ENCODE assay signal across 19 mouse cellular contexts in the genomic region with DNA sequence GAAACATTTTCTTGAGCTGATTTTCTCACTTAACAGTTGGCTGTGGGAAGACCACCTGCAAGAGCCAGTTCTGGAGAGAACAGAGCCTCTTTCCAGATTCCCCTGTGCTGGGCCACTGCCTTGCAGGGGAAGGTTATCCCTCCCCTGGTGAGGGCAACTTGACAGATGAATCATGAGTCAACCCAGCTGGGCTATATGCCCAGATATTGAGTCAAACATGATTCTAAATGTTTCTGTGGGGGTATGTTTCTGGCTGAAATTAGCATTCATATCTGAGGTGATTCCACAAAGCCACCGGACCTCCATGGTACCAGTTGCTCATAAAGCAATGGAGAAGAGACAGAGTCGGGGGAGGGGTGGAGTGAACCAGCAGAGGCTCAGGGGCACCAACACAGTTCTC.
DNase-seq lines count a peak whose midpoint lies in the region; ATAC-seq and TF ChIP-seq lines count a peak whose summit lies in the region.
"Had no signal": no experiment of that assay in that cellular context is flagged by ENCODE, and none has a peak within 500 bp of the region (broad histone marks: within the 10 kb centered on the region; RNA-seq: fewer than 3 reads in every experiment).

No protein-coding gene starts in this region.

- H3K4me1 ChIP-seq in midbrain, postnatal 0 days (ENCODE audit: insufficient read depth, low read length) = no peaks in the 10 kb centered on the region
- no peaks in the 10 kb centered on the region for H3K4me1 ChIP-seq in midbrain, embryonic 14.5 days (ENCODE audit: control insufficient read depth, insufficient read depth, low read length)
- peaks cover 11% of the 10 kb centered on the region for H3K4me1 ChIP-seq in forebrain, embryonic 16.5 days (replicated peaks; ENCODE audit: control insufficient read depth, insufficient read depth, low read length)
- H3K4me1 ChIP-seq in kidney, embryonic 15.5 days = no peaks in the 10 kb centered on the region
- H3K4me1 ChIP-seq: neural tube, embryonic 12.5 days; stomach, embryonic 15.5 days had no signal

- H3K9me3 ChIP-seq in midbrain, postnatal 0 days (ENCODE audit: low read length) = no peaks in the 10 kb centered on the region
- H3K9me3 ChIP-seq in midbrain, embryonic 14.5 days (ENCODE audit: control insufficient read depth, low read length) = no peaks in the 10 kb centered on the region
- no peaks in the 10 kb centered on the region for H3K9me3 ChIP-seq in forebrain, embryonic 16.5 days (ENCODE audit: control insufficient read depth, low read length)
- H3K9me3 ChIP-seq in kidney, embryonic 15.5 days (replicated peaks) = no peaks in the 10 kb centered on the region
- H3K9me3 ChIP-seq: embryonic facial prominence, embryonic 10.5 days; neural tube, embryonic 12.5 days; stomach, embryonic 15.5 days had no signal

- no peak overlapping the region for H3K4me2 ChIP-seq in midbrain, postnatal 0 days (ENCODE audit: low read depth, low read length, poor library complexity, severe bottlenecking)
- no peak overlapping the region for H3K4me2 ChIP-seq in midbrain, embryonic 14.5 days (ENCODE audit: low read length)
- H3K4me2 ChIP-seq in forebrain, embryonic 16.5 days (ENCODE audit: low read length) = no peak overlapping the region
- no peak overlapping the region for H3K4me2 ChIP-seq in kidney, embryonic 15.5 days
- H3K4me2 ChIP-seq: liver, embryonic 11.5 days; lung, embryonic 14.5 days; neural tube, embryonic 12.5 days; stomach, embryonic 15.5 days had no signal

- no peak overlapping the region for H3K9ac ChIP-seq in midbrain, postnatal 0 days (replicated peaks; ENCODE audit: low read length, poor library complexity, severe bottlenecking)
- no peak overlapping the region for H3K9ac ChIP-seq in midbrain, embryonic 14.5 days (replicated peaks; ENCODE audit: low read length)
- H3K9ac ChIP-seq in forebrain, embryonic 16.5 days (replicated peaks; ENCODE audit: low read depth, low read length) = no peak overlapping the region
- H3K9ac ChIP-seq in kidney, embryonic 15.5 days = no peak overlapping the region
- H3K9ac ChIP-seq: lung, embryonic 14.5 days; neural tube, embryonic 12.5 days; stomach, embryonic 15.5 days had no signal

- no peaks in the 10 kb centered on the region for H3K27me3 ChIP-seq in midbrain, postnatal 0 days (ENCODE audit: insufficient read depth, low read length)
- H3K27me3 ChIP-seq in midbrain, embryonic 14.5 days (ENCODE audit: control insufficient read depth, insufficient read depth, low read length) = no peaks in the 10 kb centered on the region
- no peaks in the 10 kb centered on the region for H3K27me3 ChIP-seq in forebrain, embryonic 16.5 days (replicated peaks; ENCODE audit: control insufficient read depth, insufficient read depth, low read length)
- H3K27me3 ChIP-seq in kidney, embryonic 15.5 days = no peaks in the 10 kb centered on the region
- H3K27me3 ChIP-seq: neural tube, embryonic 12.5 days; stomach, embryonic 15.5 days had no signal

- DNase-seq in cerebellum, adult 8-10 months = peak; percentile 43
- no peak for DNase-seq in cerebellum, postnatal 4 days (ENCODE audit: low spot score in 2 of 2)
- peak; percentile 24 for DNase-seq in midbrain, postnatal 0 days (ENCODE audit: low spot score)
- DNase-seq in midbrain, embryonic 14.5 days = no peak
- peak; percentile 42 for DNase-seq in adrenal gland, postnatal 25 days
- no peak for DNase-seq in spleen, postnatal 4 days (ENCODE audit: low spot score in 2 of 2)
- DNase-seq: B cell, adult 2 months; gastrocnemius, postnatal 25 days; left cerebral cortex, postnatal 4 days; lung, embryonic 14.5 days had no signal

- 87% methylated on average over 2 of the region's 2 CpGs for WGBS in midbrain, postnatal 0 days
- 90% methylated on average over 2 of the region's 2 CpGs for WGBS in midbrain, embryonic 14.5 days
- WGBS in forebrain, embryonic 16.5 days = 89% methylated on average over 2 of the region's 2 CpGs
- 77% methylated on average over 2 of the region's 2 CpGs for WGBS in kidney, embryonic 15.5 days

- TF ChIP-seq CTCF in midbrain, postnatal 0 days (IDR thresholded peaks at IDR 0.05) = no peak

- no peaks in the 10 kb centered on the region for H3K36me3 ChIP-seq in midbrain, postnatal 0 days (ENCODE audit: insufficient read depth, low read length)
- no peaks in the 10 kb centered on the region for H3K36me3 ChIP-seq in midbrain, embryonic 14.5 days (ENCODE audit: control insufficient read depth, insufficient read depth, low read length)
- no peaks in the 10 kb centered on the region for H3K36me3 ChIP-seq in forebrain, embryonic 16.5 days (ENCODE audit: control insufficient read depth, insufficient read depth)
- no peaks in the 10 kb centered on the region for H3K36me3 ChIP-seq in kidney, embryonic 15.5 days
- H3K36me3 ChIP-seq: embryonic facial prominence, embryonic 10.5 days; neural tube, embryonic 12.5 days; stomach, embryonic 15.5 days had no signal

- no peak for ATAC-seq in midbrain, postnatal 0 days (ENCODE audit: low FRiP score)
- ATAC-seq in midbrain, embryonic 14.5 days (ENCODE audit: low FRiP score, low TSS enrichment) = no peak
- ATAC-seq in forebrain, embryonic 16.5 days = no peak
- no peak for ATAC-seq in kidney, embryonic 15.5 days (replicated peaks; ENCODE audit: low FRiP score)
- ATAC-seq: midbrain, embryonic 16.5 days had no signal

- no peak overlapping the region for H3K4me3 ChIP-seq in midbrain, postnatal 0 days (ENCODE audit: low read depth, low read length)
- no peak overlapping the region for H3K4me3 ChIP-seq in midbrain, embryonic 14.5 days (replicated peaks; ENCODE audit: low read depth, low read length)
- no peak overlapping the region for H3K4me3 ChIP-seq in forebrain, embryonic 16.5 days (replicated peaks; ENCODE audit: low read length)
- H3K4me3 ChIP-seq in kidney, embryonic 15.5 days (replicated peaks) = no peak overlapping the region
- H3K4me3 ChIP-seq: embryonic facial prominence, embryonic 10.5 days; erythroblast, embryonic 14.5 days; neural tube, embryonic 12.5 days; stomach, embryonic 15.5 days had no signal

- H3K27ac ChIP-seq in midbrain, postnatal 0 days (ENCODE audit: low read depth, low read length) = no peak overlapping the region
- H3K27ac ChIP-seq in midbrain, embryonic 14.5 days (replicated peaks; ENCODE audit: low read depth, low read length) = no peak overlapping the region
- H3K27ac ChIP-seq in forebrain, embryonic 16.5 days (ENCODE audit: low read length) = no peak overlapping the region
- H3K27ac ChIP-seq in kidney, embryonic 15.5 days = no peak overlapping the region
- H3K27ac ChIP-seq: embryonic facial prominence, embryonic 10.5 days; macrophage; neural tube, embryonic 12.5 days; stomach, embryonic 15.5 days had no signal

Comparison
In these comparisons a context has a peak if more than half of its experiments do, and no peak if none do; other contexts are left out.
1. DNase-seq: peak in cerebellum, adult 8-10 months (single experiment), midbrain, postnatal 0 days (single experiment) and adrenal gland, postnatal 25 days (single experiment); none in cerebellum, postnatal 4 days (0 of 2), midbrain, embryonic 14.5 days (single experiment) and spleen, postnatal 4 days (0 of 2).